In the genomic region with DNA sequence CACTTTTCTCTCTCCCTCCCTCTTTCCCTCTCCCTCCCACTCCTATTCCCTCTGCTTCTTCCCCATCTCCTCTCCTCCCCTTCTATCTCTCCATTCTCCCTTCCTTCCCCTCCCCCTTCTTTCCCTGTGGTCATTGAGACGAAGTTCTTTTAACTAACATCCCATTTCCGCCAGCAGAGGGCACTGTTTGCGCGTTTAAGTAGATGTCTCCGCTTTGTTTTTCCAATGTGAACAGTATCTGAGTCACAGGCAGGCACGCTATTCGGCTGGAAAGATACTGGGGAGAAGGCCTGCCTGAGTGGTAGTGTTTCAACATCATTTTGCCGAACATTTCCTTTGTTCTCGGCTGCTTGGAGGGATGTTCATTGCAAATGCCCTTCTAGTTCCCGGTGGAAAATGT, we compare ENCODE assay signal across 8 mouse cellular contexts.
DNase-seq lines count a peak whose midpoint lies in the region; ATAC-seq and TF ChIP-seq lines count a peak whose summit lies in the region.

No protein-coding gene starts in this region.

- intact Hi-C loops in left cerebral cortex, adult 2 months (cut with DNase I), result loop anchor here (1.0 to 5.0 kb wide), 6 partner anchors 82 to 1127 kb away; partner anchors contain the start of gene Btg1

- ATAC-seq in common myeloid progenitor, adult 5-6 weeks (replicated peaks; ENCODE audit: low read depth, poor library complexity, severe bottlenecking), result peak; percentile 97
- ATAC-seq in megakaryocyte, adult 5-6 weeks (ENCODE audit: poor library complexity, severe bottlenecking), result peak; percentile 90

- peak; percentile 72 for TF ChIP-seq CTCF in left cerebral cortex, adult 2 months (IDR thresholded peaks at IDR 0.05)

- no peak overlapping the region for H3K27ac ChIP-seq in left cerebral cortex, adult 2 months

- peak; percentile 91 for DNase-seq in ZHBTc4 (ENCODE audit: low read depth, low spot score)
- DNase-seq in gastrocnemius, postnatal 10 days, result peak; percentile 90
- DNase-seq in hindlimb bud, embryonic 11.5 days (ENCODE audit: extremely low spot score, low read depth, low spot score), result peak; percentile 97
- DNase-seq in left cerebral cortex, adult 2 months (ENCODE audit: extremely low spot score in 1 of 2, low spot score in 2 of 2), result peak; percentile 89 to 90
- DNase-seq in right cerebral cortex, adult 18-20 months, result peak; percentile 90
- peak; percentile 65 for DNase-seq in urinary bladder, postnatal 10 days (ENCODE audit: low spot score)

- H3K4me3 ChIP-seq in left cerebral cortex, adult 2 months, result no peak overlapping the region
